ENCODE assay signal across 11 mouse cellular contexts in genomic region chr15:80071951-80072437, GRCm38 (mm10). TPM values are rescaled to one million over a fixed set of nuclear protein-coding genes. Genes with fewer than 3 reads are reported as not detected.
DNase-seq lines count a peak whose midpoint lies in the region; ATAC-seq and TF ChIP-seq lines count a peak whose summit lies in the region.
"Had no signal": no experiment of that assay in that cellular context is flagged by ENCODE, and none has a peak within 500 bp of the region (broad histone marks: within the 10 kb centered on the region; RNA-seq: fewer than 3 reads in every experiment).

No protein-coding gene starts in this region.

- peak overlapping the region; percentile 62 for H3K27ac ChIP-seq in heart, adult 2 months
- H3K27ac ChIP-seq in heart, embryonic 11.5 days (ENCODE audit: low read depth, low read length), result no peak overlapping the region
- H3K27ac ChIP-seq in heart, embryonic 13.5 days (replicated peaks), result no peak overlapping the region
- H3K27ac ChIP-seq: forebrain, embryonic 10.5 days; liver, embryonic 14.5 days had no signal

- intact Hi-C loops in heart, adult 2 months (cut with DNase I), result loop anchor here (2.0 to 10.0 kb wide), 2 partner anchors 67 to 327 kb away; partner anchors contain the start of gene Sun2

- 37% methylated on average over 9 of the region's 9 CpGs for WGBS in heart, adult 2 months
- whole genome bisulfite sequencing in heart, embryonic 11.5 days (ENCODE audit: insufficient replicate concordance), result 32% methylated on average over 9 of the region's 9 CpGs
- 37% methylated on average over 9 of the region's 9 CpGs for WGBS in heart, embryonic 13.5 days

- no peaks in the 10 kb centered on the region for H3K79me2 ChIP-seq in heart, adult 2 months (replicated peaks; ENCODE audit: control insufficient read depth, insufficient read depth, low read length)

- H3K4me3 ChIP-seq in heart, adult 2 months, result no peak overlapping the region
- no peak overlapping the region for H3K4me3 ChIP-seq in heart, embryonic 11.5 days (ENCODE audit: low read depth, low read length)
- no peak overlapping the region for H3K4me3 ChIP-seq in heart, embryonic 13.5 days
- H3K4me3 ChIP-seq: forebrain, embryonic 10.5 days had no signal

- H3K36me3 ChIP-seq in heart, adult 2 months (ENCODE audit: control insufficient read depth, insufficient read depth, low read length), result no peaks in the 10 kb centered on the region; the same call in 1 of the 2 replicates
- peaks cover under 1% of the 10 kb centered on the region; the same call in 1 of the 2 replicates for H3K36me3 ChIP-seq in heart, embryonic 11.5 days (ENCODE audit: control insufficient read depth, insufficient read depth, low read length)
- H3K36me3 ChIP-seq in heart, embryonic 13.5 days, result peaks cover 6% of the 10 kb centered on the region

- H3K9ac ChIP-seq in heart, adult 2 months (ENCODE audit: low read depth, low read length), result no peak overlapping the region
- no peak overlapping the region for H3K9ac ChIP-seq in heart, embryonic 11.5 days (ENCODE audit: low read depth, low read length)
- H3K9ac ChIP-seq in heart, embryonic 13.5 days, result 0 out of 2 replicates have a peak overlapping the region, but pooled peaks have one; percentile 15
- H3K9ac ChIP-seq: liver, embryonic 14.5 days had no signal

- H3K4me1 ChIP-seq in heart, adult 2 months (ENCODE audit: control insufficient read depth, insufficient read depth, low read length), result peaks cover 26% of the 10 kb centered on the region
- H3K4me1 ChIP-seq in heart, embryonic 11.5 days (ENCODE audit: control insufficient read depth, insufficient read depth, low read length), result peaks cover 11% of the 10 kb centered on the region
- H3K4me1 ChIP-seq in heart, embryonic 13.5 days, result peaks cover 35% of the 10 kb centered on the region

- H3K9me3 ChIP-seq in heart, embryonic 11.5 days (replicated peaks; ENCODE audit: control insufficient read depth, low read length), result no peaks in the 10 kb centered on the region
- no peaks in the 10 kb centered on the region for H3K9me3 ChIP-seq in heart, embryonic 13.5 days
- H3K9me3 ChIP-seq: forebrain, embryonic 10.5 days had no signal

- TF ChIP-seq POLR2A in heart, adult 2 months (IDR thresholded peaks at IDR 0.05; ENCODE audit: insufficient read depth, low read depth, low read length), result peak; percentile 52; the same call in 1 of the 2 replicates

- no peak for ATAC-seq in heart, embryonic 11.5 days (replicated peaks; ENCODE audit: insufficient number of reproducible peaks, low FRiP score, low TSS enrichment)
- no peak for ATAC-seq in heart, embryonic 13.5 days (ENCODE audit: extremely low read depth, insufficient number of reproducible peaks, low FRiP score, low TSS enrichment)
- ATAC-seq in megakaryocyte progenitor cell, adult 5-6 weeks (replicated peaks; ENCODE audit: poor library complexity), result 0 out of 2 replicates have a peak, but pooled peaks have one; percentile 3
- ATAC-seq in erythroid progenitor cell, adult 5-6 weeks (replicated peaks; ENCODE audit: low FRiP score, poor library complexity, severe bottlenecking), result no peak

- peak; percentile 59 to 80 for DNase-seq in heart, adult 2 months
- peak; percentile 57 for DNase-seq in right cerebral cortex, postnatal 25 days
- no peak for DNase-seq in right cerebral cortex, adult 18-20 months
- no peak for DNase-seq in MN1 (ENCODE audit: low spot score)
- DNase-seq: cerebellum, postnatal 14 days had no signal

- no peak overlapping the region for H3K4me2 ChIP-seq in heart, embryonic 11.5 days
- no peak overlapping the region for H3K4me2 ChIP-seq in heart, embryonic 13.5 days

- no peaks in the 10 kb centered on the region for H3K27me3 ChIP-seq in heart, adult 2 months (ENCODE audit: control insufficient read depth, insufficient read depth, low read length)
- no peaks in the 10 kb centered on the region for H3K27me3 ChIP-seq in heart, embryonic 11.5 days (ENCODE audit: control insufficient read depth, insufficient read depth, low read length)
- H3K27me3 ChIP-seq in heart, embryonic 13.5 days (replicated peaks), result 0 out of 2 replicates have a peak, but pooled peaks cover 3% of the 10 kb centered on the region

- TF ChIP-seq EP300 in heart, adult 2 months (IDR thresholded peaks at IDR 0.05; ENCODE audit: insufficient read depth, low read depth, low read length), result peak; percentile 72; the same call in 1 of the 2 replicates

- TF ChIP-seq CTCF in heart, adult 2 months (IDR thresholded peaks at IDR 0.05), result no peak

RNA-seq across cellular contexts. Expression of gene Syngr1, which starts 19.1 kb away (rescaled TPM):
- 10 to 100 TPM; 69.6 to 95.0 TPM for total RNA-seq in heart, adult 2 months (2021)
- 247 and 250 TPM in 2 replicates for polyA plus RNA-seq in heart, adult 2 months (2012; rRNA removed)
- 15.2 and 20.7 TPM in 2 replicates for polyA plus RNA-seq in heart, embryonic 11.5 days (2014; fragmentation: Nextera tagmentation; extraction: Ambion mirVana)
- 27.3 and 30.7 TPM in 2 replicates for polyA plus RNA-seq in heart, embryonic 13.5 days (2015; fragmentation: Nextera tagmentation; extraction: Ambion mirVana)
- total RNA-seq in megakaryocyte progenitor cell, adult 5-6 weeks (2015), result 2.1 and 3.6 TPM in 2 replicates
- 1.5 and 1.8 TPM in 2 replicates for total RNA-seq in megakaryocyte progenitor cell, adult 5-6 weeks (2017)
- total RNA-seq in erythroid progenitor cell, adult 5-6 weeks (2015; ENCODE audit: low replicate concordance), result 19.1 and 20.1 TPM in 2 replicates
- total RNA-seq in erythroid progenitor cell, adult 5-6 weeks (2017; ENCODE audit: low replicate concordance), result 3.6 and 16.7 TPM in 2 replicates

RNA-seq across cellular contexts. Expression of gene Rpl3, which starts 19.7 kb away (rescaled TPM):
- 100 to 1,000 TPM; 137 to 150 TPM for total RNA-seq in heart, adult 2 months (2021)
- 201 and 230 TPM in 2 replicates for polyA plus RNA-seq in heart, adult 2 months (2012; rRNA removed)
- 861 and 879 TPM in 2 replicates for polyA plus RNA-seq in heart, embryonic 11.5 days (2014; fragmentation: Nextera tagmentation; extraction: Ambion mirVana)
- 603 and 677 TPM in 2 replicates for polyA plus RNA-seq in heart, embryonic 13.5 days (2015; fragmentation: Nextera tagmentation; extraction: Ambion mirVana)
- total RNA-seq in megakaryocyte progenitor cell, adult 5-6 weeks (2015), result 2,120 and 2,179 TPM in 2 replicates
- total RNA-seq in megakaryocyte progenitor cell, adult 5-6 weeks (2017), result 3,037 and 3,138 TPM in 2 replicates
- total RNA-seq in erythroid progenitor cell, adult 5-6 weeks (2015; ENCODE audit: low replicate concordance), result 600 and 647 TPM in 2 replicates
- 701 and 821 TPM in 2 replicates for total RNA-seq in erythroid progenitor cell, adult 5-6 weeks (2017; ENCODE audit: low replicate concordance)

RNA-seq across cellular contexts. Expression of gene Pdgfb, which starts 57.2 kb away (rescaled TPM):
- 10 to 100 TPM; 27.1 to 27.3 TPM for total RNA-seq in heart, adult 2 months (2021)
- polyA plus RNA-seq in heart, adult 2 months (2012; rRNA removed), result 32.6 and 45.1 TPM in 2 replicates
- polyA plus RNA-seq in heart, embryonic 11.5 days (2014; fragmentation: Nextera tagmentation; extraction: Ambion mirVana), result 1.3 and 2.0 TPM in 2 replicates
- 2.2 and 2.6 TPM in 2 replicates for polyA plus RNA-seq in heart, embryonic 13.5 days (2015; fragmentation: Nextera tagmentation; extraction: Ambion mirVana)
- total RNA-seq in megakaryocyte progenitor cell, adult 5-6 weeks (2015), result not detected in 2 replicates
- 0.17 TPM in 1 of 2 replicates, not detected in the other for total RNA-seq in megakaryocyte progenitor cell, adult 5-6 weeks (2017)
- 1.3 TPM in 1 of 2 replicates, not detected in the other for total RNA-seq in erythroid progenitor cell, adult 5-6 weeks (2015; ENCODE audit: low replicate concordance)
- 1.6 TPM in 1 of 2 replicates, not detected in the other for total RNA-seq in erythroid progenitor cell, adult 5-6 weeks (2017; ENCODE audit: low replicate concordance)

Comparison
In these comparisons a context has a peak if more than half of its experiments do, and no peak if none do; other contexts are left out.
1. DNase-seq: peak in heart, adult 2 months (2 of 2) and right cerebral cortex, postnatal 25 days (single experiment); none in right cerebral cortex, adult 18-20 months (single experiment) and MN1 (single experiment).
2. RNA of gene Pdgfb, which starts 57.2 kb away (total RNA-seq): 27.1 to 27.3 TPM in heart, adult 2 months; 1.3 to 1.6 TPM in erythroid progenitor cell, adult 5-6 weeks and 0.17 TPM in megakaryocyte progenitor cell, adult 5-6 weeks; every median in the first group is over 10 times any median in the second.